Mouse (Mus musculus) urinary bladder, postnatal 25 days (tissue): Measurements from ENCODE around the gene Pdzrn3.
A peak's percentile ranks its signal among the peaks of the same experiment; 100 is the strongest.

Source experiments
- DNase-seq: peaks from one replicate; pipeline ENCODE4 v3.0.0; 2022; ENCODE audit warnings: low spot score

Gene Pdzrn3

GRCm38 (mm10) chr6:101290160-101290559 is 87.5 kb downstream of the Pdzrn3 start:
- DNase-seq = no peak

- DNase-seq = no peak
Measured at GRCm38 (mm10) chr6:101289428-101289827, 88.3 kb downstream of the Pdzrn3 start.

GRCm38 (mm10) chr6:101287566-101288173 is 90.0 kb downstream of the Pdzrn3 start:
- DNase-seq = no peak

GRCm38 (mm10) chr6:101287077-101287476 is 90.6 kb downstream of the Pdzrn3 start:
- DNase-seq = no peak

DNA sequence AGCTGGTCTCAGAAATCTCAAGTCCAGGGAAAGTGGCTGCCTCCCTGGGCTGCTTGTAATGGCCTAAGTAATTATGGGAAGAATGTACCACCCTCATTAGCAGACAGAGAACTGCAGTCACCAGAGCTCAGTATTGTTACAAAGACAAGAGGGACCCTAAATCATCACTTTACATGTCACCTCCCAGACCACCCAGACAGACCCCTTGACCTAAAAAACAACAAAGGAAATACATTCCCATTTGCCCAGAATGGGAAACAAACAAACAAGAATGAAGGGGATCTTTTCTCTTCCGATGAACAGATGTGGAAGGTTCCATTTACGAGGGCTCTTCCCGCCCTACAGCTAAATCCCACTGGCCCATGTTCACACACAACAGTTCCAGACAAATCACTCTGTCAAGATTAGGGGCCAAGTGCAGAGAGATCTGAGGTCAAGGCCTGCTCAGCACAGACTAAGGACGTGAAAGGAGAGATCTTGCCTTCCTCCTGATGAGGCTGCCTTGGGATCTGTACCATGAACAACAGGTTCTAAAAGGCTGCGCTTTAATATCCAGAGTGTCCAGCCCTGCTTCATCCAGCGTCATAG is 93.2 kb downstream of the Pdzrn3 start:
- DNase-seq = no peak

DNA sequence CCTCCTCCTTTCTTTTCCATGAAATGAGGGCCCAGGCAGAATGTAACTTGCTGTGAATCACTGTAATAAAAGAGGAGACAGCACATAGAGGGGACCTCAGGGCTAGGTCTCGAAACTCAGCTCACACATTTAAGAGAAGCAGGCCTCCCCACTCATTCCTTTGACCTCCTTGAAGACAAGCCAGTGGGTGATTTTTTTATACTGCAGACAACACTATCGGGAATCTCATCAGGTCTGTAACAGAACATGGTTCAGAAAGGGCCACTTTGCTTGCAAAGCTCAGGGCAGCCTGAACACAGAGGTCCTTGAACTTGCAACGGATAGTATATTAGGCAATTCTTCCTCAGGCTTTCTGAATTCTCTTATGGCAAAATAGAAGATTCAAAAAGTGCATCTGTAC is 93.8 kb downstream of the Pdzrn3 start:
- no peak for DNase-seq

GRCm38 (mm10) chr6:101281644-101282043 is 96.1 kb downstream of the Pdzrn3 start:
- no peak for DNase-seq

DNA sequence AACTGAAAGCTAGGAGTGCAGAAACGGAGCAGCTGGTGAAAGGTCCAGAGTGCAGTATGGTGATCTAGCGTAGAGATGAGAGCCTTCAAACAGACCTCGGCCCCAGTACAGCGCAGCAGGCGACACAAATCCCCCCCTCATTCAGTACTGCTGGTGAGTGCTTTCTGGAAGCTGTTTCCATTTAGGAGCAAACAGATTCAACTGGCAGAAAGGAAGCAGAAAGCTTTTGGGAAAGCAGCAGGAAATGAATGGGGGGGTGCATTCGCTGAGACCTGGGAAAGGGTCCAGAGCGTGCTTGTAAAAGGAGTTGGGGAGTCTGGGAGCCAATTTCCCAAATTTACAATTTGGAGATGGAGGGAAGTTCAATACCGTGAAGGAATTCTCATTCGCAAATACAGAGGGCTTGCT is 96.9 kb downstream of the Pdzrn3 start:
- DNase-seq = no peak

- no peak for DNase-seq
Measured at GRCm38 (mm10) chr6:101278286-101278932, 99.3 kb downstream of the Pdzrn3 start.

DNA sequence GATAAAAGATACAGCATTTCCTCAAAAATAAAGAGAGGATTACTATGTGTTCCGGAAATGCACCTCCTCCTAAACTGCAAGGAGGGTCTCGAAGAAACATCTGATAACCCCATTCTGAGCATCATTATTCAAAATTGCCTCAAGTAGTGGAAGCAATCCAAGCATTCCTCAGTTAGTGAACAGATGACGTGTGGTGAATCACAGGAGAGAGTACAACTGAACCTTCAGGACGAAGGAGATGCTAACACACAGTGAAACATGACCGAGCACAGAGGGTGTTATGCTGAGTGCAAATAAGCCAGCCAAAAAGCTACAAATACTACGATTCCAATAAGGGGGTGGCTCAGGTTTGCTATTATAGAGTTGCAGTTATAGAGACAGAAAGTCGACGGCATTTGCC is 101.4 kb downstream of the Pdzrn3 start:
- DNase-seq = no peak

- no peak for DNase-seq
Measured at GRCm38 (mm10) chr6:101275806-101276205, 101.9 kb downstream of the Pdzrn3 start.

- no peak for DNase-seq
Measured at GRCm38 (mm10) chr6:101274846-101275245, 102.9 kb downstream of the Pdzrn3 start.

GRCm38 (mm10) chr6:101272256-101272655 is 105.4 kb downstream of the Pdzrn3 start:
- DNase-seq = no peak

GRCm38 (mm10) chr6:101271378-101272135 is 106.1 kb downstream of the Pdzrn3 start:
- no peak for DNase-seq

GRCm38 (mm10) chr6:101270095-101270826 is 107.4 kb downstream of the Pdzrn3 start:
- no peak for DNase-seq

DNA sequence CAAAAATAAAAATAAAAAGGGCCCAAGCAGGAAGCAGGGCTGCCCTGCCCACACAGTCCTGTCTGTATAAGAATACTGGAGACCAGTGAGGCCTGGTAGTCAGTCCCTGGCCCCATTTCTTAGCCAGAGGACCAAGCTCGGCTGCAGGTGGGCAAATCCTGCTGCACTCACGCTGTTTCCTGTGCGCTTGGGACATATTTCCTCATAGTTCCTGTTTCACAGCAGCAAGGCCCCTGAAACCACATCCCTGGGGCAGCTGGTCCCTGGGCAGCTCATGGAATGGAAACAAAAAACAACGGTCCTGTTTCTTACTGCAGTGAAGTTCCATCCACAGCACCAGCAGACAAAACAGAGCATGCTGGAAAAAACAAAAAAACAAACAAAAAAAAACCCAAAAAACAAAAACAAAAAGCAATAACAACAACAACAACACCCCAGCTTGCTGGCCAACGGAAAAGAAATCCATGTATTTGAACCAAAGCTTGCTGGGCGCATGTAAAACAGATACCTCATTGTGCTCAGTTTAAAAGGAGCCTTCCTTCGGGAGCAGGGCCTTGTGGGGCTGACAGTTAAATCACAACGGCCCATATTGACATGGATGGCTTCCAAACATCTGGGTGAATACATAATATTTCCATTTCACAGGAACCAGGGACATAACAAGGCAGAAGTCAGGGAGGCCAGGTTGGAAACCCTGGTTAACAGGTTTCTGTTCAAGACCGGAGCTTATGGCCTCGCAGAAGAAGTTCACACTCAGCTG is 108.2 kb downstream of the Pdzrn3 start:
- DNase-seq = no peak

DNA sequence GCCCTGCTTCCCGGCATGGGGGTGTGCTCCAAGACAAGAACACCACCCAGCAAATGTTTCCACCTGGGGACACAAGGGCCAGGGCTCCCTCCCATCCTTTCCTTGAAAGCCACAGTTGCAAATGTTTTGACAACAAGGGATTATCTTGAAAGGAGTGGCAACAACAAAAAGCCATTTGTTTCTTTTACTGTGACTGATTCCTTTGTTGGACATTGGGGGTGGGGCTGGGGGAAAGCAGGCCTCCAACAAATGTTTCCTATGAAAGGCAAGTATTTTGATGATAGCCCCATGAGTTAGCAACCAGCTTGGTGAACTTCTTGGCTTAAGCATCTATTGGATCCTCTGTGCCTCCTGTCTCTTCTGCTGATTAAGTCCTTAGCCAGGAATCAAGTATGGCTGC is 109.4 kb downstream of the Pdzrn3 start:
- no peak for DNase-seq

- peak; percentile 62 for DNase-seq
Measured at GRCm38 (mm10) chr6:101266787-101267186, 110.9 kb downstream of the Pdzrn3 start.

- DNase-seq = no peak
Measured at GRCm38 (mm10) chr6:101263544-101263943, 114.2 kb downstream of the Pdzrn3 start.

DNA sequence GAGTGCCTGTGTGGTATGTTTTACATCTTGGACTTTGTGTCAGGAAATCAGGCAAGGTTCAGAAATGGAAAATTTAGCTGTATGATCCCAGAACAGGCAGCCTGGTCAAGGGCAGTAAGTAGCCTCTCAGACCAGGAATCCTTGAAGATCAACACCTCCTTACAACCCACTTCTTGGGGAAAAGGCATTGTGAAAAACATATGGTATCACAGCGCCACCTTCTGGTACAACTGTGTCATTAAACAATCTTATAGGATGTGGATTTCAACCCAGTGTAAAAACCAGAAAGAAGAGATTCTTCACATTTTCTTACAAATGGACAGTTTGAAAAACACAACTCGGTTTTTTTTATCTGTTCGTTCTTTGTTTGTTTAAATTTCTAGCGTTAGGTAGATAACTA is 116.2 kb downstream of the Pdzrn3 start:
- DNase-seq = peak; percentile 30

GRCm38 (mm10) chr6:101259411-101259810 is 118.3 kb downstream of the Pdzrn3 start:
- DNase-seq = no peak
